In genomic region chr2:84758542-84759127, GRCm38 (mm10) we compare ENCODE assay signal across 8 mouse cellular contexts. TPM values are rescaled to one million over a fixed set of nuclear protein-coding genes. Genes with fewer than 3 reads are reported as not detected.
DNase-seq lines count a peak whose midpoint lies in the region; ATAC-seq and TF ChIP-seq lines count a peak whose summit lies in the region.

No protein-coding gene starts in this region.

- TF ChIP-seq EP300 in heart, adult 2 months (IDR thresholded peaks at IDR 0.05; ENCODE audit: insufficient read depth, low read depth, low read length) = no peak
- TF ChIP-seq EP300 in MEL (IDR thresholded peaks at IDR 0.05; ENCODE audit: low read depth in 1 of 2, low read length in 2 of 2) = no peak

- ATAC-seq in heart, embryonic 11.5 days (replicated peaks; ENCODE audit: insufficient number of reproducible peaks, low FRiP score, low TSS enrichment) = no peak
- ATAC-seq in hindbrain, embryonic 11.5 days (ENCODE audit: low FRiP score) = peak; percentile 67; the same call in 1 of the 2 replicates
- peak; percentile 77 for ATAC-seq in limb, embryonic 14.5 days (ENCODE audit: low FRiP score, low read depth)
- ATAC-seq in midbrain, postnatal 0 days (ENCODE audit: low FRiP score) = peak; percentile 56; the same call in 1 of the 2 replicates

- H3K36me3 ChIP-seq in heart, adult 2 months (ENCODE audit: control insufficient read depth, insufficient read depth, low read length) = no peaks in the 10 kb centered on the region
- no peaks in the 10 kb centered on the region for H3K36me3 ChIP-seq in heart, embryonic 11.5 days (ENCODE audit: control insufficient read depth, insufficient read depth, low read length)
- no peaks in the 10 kb centered on the region for H3K36me3 ChIP-seq in MEL (ENCODE audit: control insufficient read depth in 1 of 2, insufficient read depth in 2 of 2, low read length in 2 of 2)
- H3K36me3 ChIP-seq in hindbrain, embryonic 11.5 days (ENCODE audit: control insufficient read depth, insufficient read depth, low read length) = no peaks in the 10 kb centered on the region
- H3K36me3 ChIP-seq in limb, embryonic 14.5 days (ENCODE audit: control insufficient read depth, insufficient read depth, low read length) = no peaks in the 10 kb centered on the region
- H3K36me3 ChIP-seq in midbrain, postnatal 0 days (ENCODE audit: insufficient read depth, low read length) = no peaks in the 10 kb centered on the region

- H3K9me3 ChIP-seq in heart, embryonic 11.5 days (replicated peaks; ENCODE audit: control insufficient read depth, low read length) = no peaks in the 10 kb centered on the region
- no peaks in the 10 kb centered on the region for H3K9me3 ChIP-seq in MEL (replicated peaks; ENCODE audit: insufficient read depth, low read length)
- H3K9me3 ChIP-seq in hindbrain, embryonic 11.5 days (ENCODE audit: control insufficient read depth, low read length) = no peaks in the 10 kb centered on the region
- H3K9me3 ChIP-seq in limb, embryonic 14.5 days (ENCODE audit: control insufficient read depth, low read length) = no peaks in the 10 kb centered on the region
- no peaks in the 10 kb centered on the region for H3K9me3 ChIP-seq in midbrain, postnatal 0 days (ENCODE audit: low read length)

- intact Hi-C loops in heart, adult 2 months (cut with DNase I) = loop anchor here (2.0 to 5.0 kb wide), 2 partner anchors 20 to 301 kb away; no protein-coding TSS in a partner anchor

- peak; percentile 78 for TF ChIP-seq RAD21 in MEL (IDR thresholded peaks at IDR 0.05; ENCODE audit: low read depth, low read length)

- TF ChIP-seq POLR2A in heart, adult 2 months (IDR thresholded peaks at IDR 0.05; ENCODE audit: insufficient read depth, low read depth, low read length) = no peak
- TF ChIP-seq POLR2A in MEL (IDR thresholded peaks at IDR 0.05; ENCODE audit: control insufficient read depth in 1 of 2, insufficient read depth in 1 of 2, low read depth in 1 of 2, low read length in 2 of 2, poor library complexity in 1 of 2) = no peak
- no peak for TF ChIP-seq POLR2A in cortical plate, adult 2 months (IDR thresholded peaks at IDR 0.05; ENCODE audit: extremely low read depth, insufficient read depth, low read length)
- TF ChIP-seq POLR2A in limb, embryonic 14.5 days (IDR thresholded peaks at IDR 0.05; ENCODE audit: borderline replicate concordance, extremely low read depth, insufficient read depth, insufficient read length) = no peak

- no peak overlapping the region for H3K9ac ChIP-seq in heart, adult 2 months (ENCODE audit: low read depth, low read length)
- H3K9ac ChIP-seq in heart, embryonic 11.5 days (ENCODE audit: low read depth, low read length) = no peak overlapping the region
- no peak overlapping the region for H3K9ac ChIP-seq in MEL (ENCODE audit: control insufficient read depth, low read depth, low read length, poor library complexity, severe bottlenecking)
- no peak overlapping the region for H3K9ac ChIP-seq in hindbrain, embryonic 11.5 days (ENCODE audit: low read depth, low read length)
- no peak overlapping the region for H3K9ac ChIP-seq in limb, embryonic 14.5 days (ENCODE audit: low read depth, low read length, severe bottlenecking)
- H3K9ac ChIP-seq in midbrain, postnatal 0 days (replicated peaks; ENCODE audit: low read length, poor library complexity, severe bottlenecking) = no peak overlapping the region

- no peaks in the 10 kb centered on the region for H3K79me2 ChIP-seq in heart, adult 2 months (replicated peaks; ENCODE audit: control insufficient read depth, insufficient read depth, low read length)
- no peaks in the 10 kb centered on the region for H3K79me2 ChIP-seq in MEL (ENCODE audit: control insufficient read depth, insufficient read depth, low read length, poor library complexity)

- peak; percentile 78 for TF ChIP-seq CTCF in heart, adult 2 months (IDR thresholded peaks at IDR 0.05)
- TF ChIP-seq CTCF in MEL (IDR thresholded peaks at IDR 0.05 in 2 of 3, conservative IDR thresholded peaks at IDR 0.05 in 1 of 3; ENCODE audit: control insufficient read depth in 1 of 3, insufficient read depth in 1 of 3, low read depth in 2 of 3, low read length in 3 of 3, poor library complexity in 1 of 3, severe bottlenecking in 1 of 3) = peak in 2 of 3 experiments; percentile 52 to 82; a peak in 4 of 6 replicates
- TF ChIP-seq CTCF in cortical plate, adult 2 months (IDR thresholded peaks at IDR 0.05; ENCODE audit: extremely low read depth, insufficient read depth, low read length) = peak; percentile 47; the same call in 1 of the 2 replicates
- TF ChIP-seq CTCF in midbrain, postnatal 0 days (IDR thresholded peaks at IDR 0.05) = peak; percentile 74

- WGBS in heart, adult 2 months = 0% methylated on average over 2 of the region's 2 CpGs
- 2% methylated on average over 2 of the region's 2 CpGs for WGBS in heart, embryonic 11.5 days (ENCODE audit: insufficient replicate concordance)
- WGBS in hindbrain, embryonic 11.5 days = 2% methylated on average over 2 of the region's 2 CpGs
- 2% methylated on average over 2 of the region's 2 CpGs for WGBS in limb, embryonic 14.5 days
- 0% methylated on average over 2 of the region's 2 CpGs for WGBS in midbrain, postnatal 0 days

- H3K4me3 ChIP-seq in heart, adult 2 months = no peak overlapping the region
- no peak overlapping the region for H3K4me3 ChIP-seq in heart, embryonic 11.5 days (ENCODE audit: low read depth, low read length)
- no peak overlapping the region for H3K4me3 ChIP-seq in MEL (ENCODE audit: control insufficient read depth in 1 of 2, insufficient read depth in 1 of 2, low read depth in 2 of 2, low read length in 2 of 2)
- no peak overlapping the region for H3K4me3 ChIP-seq in cortical plate, adult 2 months (ENCODE audit: insufficient read depth, low read length)
- no peak overlapping the region for H3K4me3 ChIP-seq in hindbrain, embryonic 11.5 days (ENCODE audit: low read depth, low read length)
- H3K4me3 ChIP-seq in limb, embryonic 14.5 days (replicated peaks; ENCODE audit: low read length) = no peak overlapping the region
- no peak overlapping the region for H3K4me3 ChIP-seq in midbrain, postnatal 0 days (ENCODE audit: low read depth, low read length)

- H3K27me3 ChIP-seq in heart, adult 2 months (ENCODE audit: control insufficient read depth, insufficient read depth, low read length) = no peaks in the 10 kb centered on the region
- H3K27me3 ChIP-seq in heart, embryonic 11.5 days (ENCODE audit: control insufficient read depth, insufficient read depth, low read length) = no peaks in the 10 kb centered on the region
- peaks cover 9 to 16% of the 10 kb centered on the region in 2 experiments for H3K27me3 ChIP-seq in MEL (ENCODE audit: control insufficient read depth in 1 of 2, insufficient read depth in 2 of 2, low read length in 2 of 2)
- no peaks in the 10 kb centered on the region for H3K27me3 ChIP-seq in hindbrain, embryonic 11.5 days (ENCODE audit: control insufficient read depth, insufficient read depth, low read length)
- no peaks in the 10 kb centered on the region for H3K27me3 ChIP-seq in limb, embryonic 14.5 days (ENCODE audit: control insufficient read depth, insufficient read depth, low read length)
- H3K27me3 ChIP-seq in midbrain, postnatal 0 days (ENCODE audit: insufficient read depth, low read length) = no peaks in the 10 kb centered on the region

- no peak for DNase-seq in heart, adult 2 months
- peak; percentile 64 for DNase-seq in MEL (ENCODE audit: low read depth, low spot score)
- DNase-seq in hindbrain, embryonic 11.5 days (ENCODE audit: low spot score) = peak; percentile 74
- DNase-seq in limb, embryonic 14.5 days (ENCODE audit: low spot score) = peak; percentile 72
- peak; percentile 77 for DNase-seq in midbrain, postnatal 0 days (ENCODE audit: low spot score)
- DNase-seq in frontal cortex, postnatal 36 days (ENCODE audit: low spot score in 2 of 2) = no peak

- H3K27ac ChIP-seq in heart, adult 2 months = no peak overlapping the region
- no peak overlapping the region for H3K27ac ChIP-seq in heart, embryonic 11.5 days (ENCODE audit: low read depth, low read length)
- no peak overlapping the region for H3K27ac ChIP-seq in MEL (ENCODE audit: control insufficient read depth, low read depth, low read length)
- no peak overlapping the region for H3K27ac ChIP-seq in cortical plate, adult 2 months (ENCODE audit: insufficient read depth, low read length)
- H3K27ac ChIP-seq in hindbrain, embryonic 11.5 days (ENCODE audit: low read depth, low read length) = no peak overlapping the region
- H3K27ac ChIP-seq in limb, embryonic 14.5 days (replicated peaks; ENCODE audit: low read depth, low read length) = no peak overlapping the region
- no peak overlapping the region for H3K27ac ChIP-seq in midbrain, postnatal 0 days (ENCODE audit: low read depth, low read length)

- H3K4me1 ChIP-seq in heart, adult 2 months (ENCODE audit: control insufficient read depth, insufficient read depth, low read length) = no peaks in the 10 kb centered on the region
- H3K4me1 ChIP-seq in heart, embryonic 11.5 days (ENCODE audit: control insufficient read depth, insufficient read depth, low read length) = no peaks in the 10 kb centered on the region
- no peaks in the 10 kb centered on the region for H3K4me1 ChIP-seq in MEL (ENCODE audit: control insufficient read depth in 1 of 2, insufficient read depth in 2 of 2, low read length in 2 of 2)
- H3K4me1 ChIP-seq in cortical plate, adult 2 months (ENCODE audit: control insufficient read depth, insufficient read depth, low read length) = no peaks in the 10 kb centered on the region
- H3K4me1 ChIP-seq in hindbrain, embryonic 11.5 days (replicated peaks; ENCODE audit: control insufficient read depth, insufficient read depth, low read length) = no peaks in the 10 kb centered on the region
- no peaks in the 10 kb centered on the region for H3K4me1 ChIP-seq in limb, embryonic 14.5 days (ENCODE audit: control insufficient read depth, insufficient read depth, low read length)
- no peaks in the 10 kb centered on the region for H3K4me1 ChIP-seq in midbrain, postnatal 0 days (ENCODE audit: insufficient read depth, low read length)

- no peak overlapping the region for H3K4me2 ChIP-seq in heart, embryonic 11.5 days
- no peak overlapping the region for H3K4me2 ChIP-seq in hindbrain, embryonic 11.5 days (replicated peaks; ENCODE audit: low read depth, low read length)
- H3K4me2 ChIP-seq in limb, embryonic 14.5 days (replicated peaks; ENCODE audit: low read depth, low read length, severe bottlenecking) = no peak overlapping the region
- H3K4me2 ChIP-seq in midbrain, postnatal 0 days (ENCODE audit: low read depth, low read length, poor library complexity, severe bottlenecking) = no peak overlapping the region

RNA-seq across cellular contexts. Expression of gene Gm19426, which starts 15.2 kb away (rescaled TPM):
- 1 to 10 TPM; 1.8 to 2.0 TPM for total RNA-seq in heart, adult 2 months (2021)
- 1.5 and 1.7 TPM in 2 replicates for polyA plus RNA-seq in heart, adult 2 months (2012; rRNA removed)
- polyA plus RNA-seq in heart, embryonic 11.5 days (2014; fragmentation: Nextera tagmentation; extraction: Ambion mirVana) = 6.6 and 6.9 TPM in 2 replicates
- not detected in 2 replicates for total RNA-seq in MEL (2012; rRNA removed)
- polyA plus RNA-seq in MEL (2012; ENCODE audit: insufficient read depth in 1 of 2, insufficient read length in 2 of 2, low read depth in 1 of 2, low replicate concordance in 2 of 2, missing spikeins in 1 of 2) = not detected
- 1.4 and 2.0 TPM in 2 replicates for polyA plus RNA-seq in cortical plate, adult 2 months (2012; rRNA removed)
- polyA plus RNA-seq in hindbrain, embryonic 11.5 days (2014; fragmentation: Nextera tagmentation; extraction: Ambion mirVana) = 7.1 TPM in 2 replicates
- polyA plus RNA-seq in limb, embryonic 14.5 days (2012; rRNA removed) = 11.6 and 14.9 TPM in 2 replicates
- 4.3 and 5.7 TPM in 2 replicates for polyA plus RNA-seq in limb, embryonic 14.5 days (2014; fragmentation: Nextera tagmentation; extraction: Ambion mirVana)
- total RNA-seq in midbrain, postnatal 0 days (2014; rRNA removed) = 0.88 and 1.1 TPM in 2 replicates
- polyA plus RNA-seq in midbrain, postnatal 0 days (2015; fragmentation: Nextera tagmentation; extraction: Ambion mirVana) = 2.1 and 2.4 TPM in 2 replicates

RNA-seq across cellular contexts. Expression of gene Serping1, which starts 16.6 kb away (rescaled TPM):
- 10 to 100 TPM; 79.7 to 81.5 TPM for total RNA-seq in heart, adult 2 months (2021)
- 268 and 301 TPM in 2 replicates for polyA plus RNA-seq in heart, adult 2 months (2012; rRNA removed)
- polyA plus RNA-seq in heart, embryonic 11.5 days (2014; fragmentation: Nextera tagmentation; extraction: Ambion mirVana) = 35.0 and 41.8 TPM in 2 replicates
- total RNA-seq in MEL (2012; rRNA removed) = not detected in 2 replicates
- polyA plus RNA-seq in MEL (2012; ENCODE audit: insufficient read depth in 1 of 2, insufficient read length in 2 of 2, low read depth in 1 of 2, low replicate concordance in 2 of 2, missing spikeins in 1 of 2) = not detected
- polyA plus RNA-seq in cortical plate, adult 2 months (2012; rRNA removed) = 11.2 and 13.6 TPM in 2 replicates
- 38.0 and 46.1 TPM in 2 replicates for polyA plus RNA-seq in hindbrain, embryonic 11.5 days (2014; fragmentation: Nextera tagmentation; extraction: Ambion mirVana)
- polyA plus RNA-seq in limb, embryonic 14.5 days (2012; rRNA removed) = 38.9 and 41.2 TPM in 2 replicates
- 44.1 and 44.4 TPM in 2 replicates for polyA plus RNA-seq in limb, embryonic 14.5 days (2014; fragmentation: Nextera tagmentation; extraction: Ambion mirVana)
- total RNA-seq in midbrain, postnatal 0 days (2014; rRNA removed) = 19.9 and 20.9 TPM in 2 replicates
- 30.6 and 31.9 TPM in 2 replicates for polyA plus RNA-seq in midbrain, postnatal 0 days (2015; fragmentation: Nextera tagmentation; extraction: Ambion mirVana)

RNA-seq across cellular contexts. Expression of gene Ypel4, which starts 24.8 kb away (rescaled TPM):
- under 1 TPM; 0.44 to 0.45 TPM for total RNA-seq in heart, adult 2 months (2021)
- polyA plus RNA-seq in heart, adult 2 months (2012; rRNA removed) = 1.5 and 1.7 TPM in 2 replicates
- 8.5 and 13.8 TPM in 2 replicates for polyA plus RNA-seq in heart, embryonic 11.5 days (2014; fragmentation: Nextera tagmentation; extraction: Ambion mirVana)
- not detected in 2 replicates for total RNA-seq in MEL (2012; rRNA removed)
- polyA plus RNA-seq in MEL (2012; ENCODE audit: insufficient read depth in 1 of 2, insufficient read length in 2 of 2, low read depth in 1 of 2, low replicate concordance in 2 of 2, missing spikeins in 1 of 2) = under 1 TPM in 1 of 2 experiments, not detected in 1; 0.06 TPM
- 129 and 156 TPM in 2 replicates for polyA plus RNA-seq in cortical plate, adult 2 months (2012; rRNA removed)
- 13.7 and 16.4 TPM in 2 replicates for polyA plus RNA-seq in hindbrain, embryonic 11.5 days (2014; fragmentation: Nextera tagmentation; extraction: Ambion mirVana)
- 13.2 and 14.6 TPM in 2 replicates for polyA plus RNA-seq in limb, embryonic 14.5 days (2012; rRNA removed)
- 7.4 and 9.0 TPM in 2 replicates for polyA plus RNA-seq in limb, embryonic 14.5 days (2014; fragmentation: Nextera tagmentation; extraction: Ambion mirVana)
- 12.9 and 15.0 TPM in 2 replicates for total RNA-seq in midbrain, postnatal 0 days (2014; rRNA removed)
- polyA plus RNA-seq in midbrain, postnatal 0 days (2015; fragmentation: Nextera tagmentation; extraction: Ambion mirVana) = 14.3 and 14.7 TPM in 2 replicates

RNA-seq across cellular contexts. Expression of gene Clp1, which starts 31.5 kb away (rescaled TPM):
- 1 to 10 TPM; 4.0 to 4.6 TPM for total RNA-seq in heart, adult 2 months (2021)
- 3.5 and 7.4 TPM in 2 replicates for polyA plus RNA-seq in heart, adult 2 months (2012; rRNA removed)
- 26.6 and 30.4 TPM in 2 replicates for polyA plus RNA-seq in heart, embryonic 11.5 days (2014; fragmentation: Nextera tagmentation; extraction: Ambion mirVana)
- total RNA-seq in MEL (2012; rRNA removed) = 27.1 and 29.1 TPM in 2 replicates
- polyA plus RNA-seq in MEL (2012; ENCODE audit: insufficient read depth in 1 of 2, insufficient read length in 2 of 2, low read depth in 1 of 2, low replicate concordance in 2 of 2, missing spikeins in 1 of 2) = 10 to 100 TPM in 1 of 2 experiments, not detected in 1; 29.8 TPM
- polyA plus RNA-seq in cortical plate, adult 2 months (2012; rRNA removed) = 9.0 and 10.0 TPM in 2 replicates
- 44.3 and 53.9 TPM in 2 replicates for polyA plus RNA-seq in hindbrain, embryonic 11.5 days (2014; fragmentation: Nextera tagmentation; extraction: Ambion mirVana)
- 19.5 and 21.1 TPM in 2 replicates for polyA plus RNA-seq in limb, embryonic 14.5 days (2012; rRNA removed)
- polyA plus RNA-seq in limb, embryonic 14.5 days (2014; fragmentation: Nextera tagmentation; extraction: Ambion mirVana) = 30.7 and 30.9 TPM in 2 replicates
- 12.6 TPM in 2 replicates for total RNA-seq in midbrain, postnatal 0 days (2014; rRNA removed)
- polyA plus RNA-seq in midbrain, postnatal 0 days (2015; fragmentation: Nextera tagmentation; extraction: Ambion mirVana) = 12.5 and 13.4 TPM in 2 replicates

RNA-seq across cellular contexts. Expression of gene Ube2l6, which starts 40.0 kb away (rescaled TPM):
- total RNA-seq in heart, adult 2 months (2021) = 100 to 1,000 TPM in 1 of 2 experiments, 10 to 100 TPM in 1; 26.5 to 109 TPM
- 42.0 and 131 TPM in 2 replicates for polyA plus RNA-seq in heart, adult 2 months (2012; rRNA removed)
- 95.9 and 105 TPM in 2 replicates for polyA plus RNA-seq in heart, embryonic 11.5 days (2014; fragmentation: Nextera tagmentation; extraction: Ambion mirVana)
- 8.8 and 17.5 TPM in 2 replicates for total RNA-seq in MEL (2012; rRNA removed)
- polyA plus RNA-seq in MEL (2012; ENCODE audit: insufficient read depth in 1 of 2, insufficient read length in 2 of 2, low read depth in 1 of 2, low replicate concordance in 2 of 2, missing spikeins in 1 of 2) = 10 to 100 TPM in 1 of 2 experiments, not detected in 1; 37.0 TPM
- 9.4 and 12.1 TPM in 2 replicates for polyA plus RNA-seq in cortical plate, adult 2 months (2012; rRNA removed)
- polyA plus RNA-seq in hindbrain, embryonic 11.5 days (2014; fragmentation: Nextera tagmentation; extraction: Ambion mirVana) = 39.7 and 42.1 TPM in 2 replicates
- 20.9 and 24.6 TPM in 2 replicates for polyA plus RNA-seq in limb, embryonic 14.5 days (2012; rRNA removed)
- polyA plus RNA-seq in limb, embryonic 14.5 days (2014; fragmentation: Nextera tagmentation; extraction: Ambion mirVana) = 33.5 and 37.2 TPM in 2 replicates
- total RNA-seq in midbrain, postnatal 0 days (2014; rRNA removed) = 14.0 and 16.5 TPM in 2 replicates
- 14.2 and 15.1 TPM in 2 replicates for polyA plus RNA-seq in midbrain, postnatal 0 days (2015; fragmentation: Nextera tagmentation; extraction: Ambion mirVana)

Comparison
In these comparisons a context has a peak if more than half of its experiments do, and no peak if none do; other contexts are left out.
1. DNase-seq: peak in MEL (single experiment), hindbrain, embryonic 11.5 days (single experiment), limb, embryonic 14.5 days (single experiment) and midbrain, postnatal 0 days (single experiment); none in heart, adult 2 months (0 of 2) and frontal cortex, postnatal 36 days (0 of 2).
2. RNA of gene Serping1, which starts 16.6 kb away (polyA plus RNA-seq): 268 to 301 TPM in heart, adult 2 months, 38.0 to 46.1 TPM in hindbrain, embryonic 11.5 days, 38.9 to 44.4 TPM in limb, embryonic 14.5 days, 35.0 to 41.8 TPM in heart, embryonic 11.5 days, 30.6 to 31.9 TPM in midbrain, postnatal 0 days and 11.2 to 13.6 TPM in cortical plate, adult 2 months; not detected in MEL; every median in the first group is over 10 times any median in the second.
3. Peak in every context shown above with its lines, with median percentiles within 50 percentile points of each other: CTCF ChIP-seq.